In the genomic region with DNA sequence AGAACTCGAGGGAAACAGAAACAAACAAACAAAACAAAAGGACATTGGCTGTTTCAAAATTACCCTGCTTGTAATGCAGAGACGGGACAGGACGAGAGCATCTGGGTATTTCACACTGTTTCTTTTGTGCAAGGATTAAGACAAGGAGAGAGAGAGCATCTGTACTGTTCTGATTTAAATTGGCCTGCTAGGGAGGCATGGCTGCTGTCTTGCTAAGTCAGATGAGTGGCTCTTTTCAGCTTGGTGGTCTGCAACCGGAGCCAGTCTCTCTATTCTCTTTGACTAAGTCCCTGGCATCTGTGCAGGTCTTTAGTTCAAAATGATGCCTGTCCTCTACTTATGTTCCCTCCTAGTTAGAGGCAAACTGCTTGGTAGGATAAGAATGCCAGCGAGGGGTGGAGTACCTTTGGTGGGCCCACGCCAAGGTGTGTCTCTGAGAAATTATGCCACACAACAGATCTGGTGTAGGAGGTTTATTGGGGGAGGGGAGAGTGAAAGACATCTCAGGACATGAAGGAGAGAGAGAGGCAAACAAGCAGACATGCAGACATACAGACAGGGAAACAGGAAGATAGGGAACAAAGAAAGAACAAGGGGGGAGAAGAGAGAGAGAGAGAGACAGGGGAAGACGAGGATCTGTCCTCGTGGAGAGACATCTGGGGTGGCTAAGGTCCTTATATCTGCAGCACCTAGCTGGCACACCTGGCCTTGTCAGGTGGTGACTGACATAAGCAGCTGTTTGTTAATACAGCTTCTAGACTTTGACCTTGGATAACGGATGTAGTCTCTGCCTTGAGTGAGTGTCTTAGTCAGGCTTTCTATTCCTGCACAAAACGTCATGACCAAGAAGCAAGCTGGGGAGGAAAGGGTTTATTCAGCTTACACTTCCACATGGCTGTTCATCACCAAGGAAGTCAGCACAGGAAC, we compare ENCODE assay signal across 22 mouse cellular contexts. TPM values are rescaled to one million over a fixed set of nuclear protein-coding genes. Genes with fewer than 3 reads are reported as not detected.
A peak's percentile ranks its signal among the peaks of the same experiment; 100 is the strongest.
DNase-seq lines count a peak whose midpoint lies in the region; ATAC-seq and TF ChIP-seq lines count a peak whose summit lies in the region.
"Had no signal": no experiment of that assay in that cellular context is flagged by ENCODE, and none has a peak within 500 bp of the region (broad histone marks: within the 10 kb centered on the region; RNA-seq: fewer than 3 reads in every experiment).

No protein-coding gene starts in this region.

- ATAC-seq in forebrain, embryonic 15.5 days (replicated peaks): no peak; the same call in 1 of the 2 replicates
- ATAC-seq in midbrain, postnatal 0 days (ENCODE audit: low FRiP score): no peak
- peak; percentile 99 for ATAC-seq in intestine, postnatal 0 days
- ATAC-seq: CD4-positive, CD25-positive, alpha-beta regulatory T cell, adult 4 months; liver, postnatal 0 days had no signal

- H3K36me3 ChIP-seq in forebrain, embryonic 10.5 days (replicated peaks): no peaks in the 10 kb centered on the region
- no peaks in the 10 kb centered on the region for H3K36me3 ChIP-seq in forebrain, embryonic 15.5 days
- H3K36me3 ChIP-seq in midbrain, embryonic 10.5 days: no peaks in the 10 kb centered on the region
- H3K36me3 ChIP-seq in midbrain, postnatal 0 days (ENCODE audit: insufficient read depth, low read length): no peaks in the 10 kb centered on the region
- no peaks in the 10 kb centered on the region for H3K36me3 ChIP-seq in intestine, postnatal 0 days (ENCODE audit: control insufficient read depth, insufficient read depth)
- H3K36me3 ChIP-seq in limb, embryonic 10.5 days: no peaks in the 10 kb centered on the region
- H3K36me3 ChIP-seq: limb, embryonic 15.5 days had no signal

- DNase-seq in forebrain, embryonic 10.5 days (ENCODE audit: extremely low spot score, low spot score): no peak
- no peak for DNase-seq in midbrain, embryonic 10.5 days (ENCODE audit: low spot score)
- no peak for DNase-seq in midbrain, postnatal 0 days (ENCODE audit: low spot score)
- DNase-seq in yolk sac, embryonic 10.5 days (ENCODE audit: low spot score): peak; percentile 32
- DNase-seq in ovary, adult 18-20 months (ENCODE audit: low spot score): no peak
- no peak for DNase-seq in limb, embryonic 10.5 days (ENCODE audit: low spot score)
- DNase-seq: cerebellum, postnatal 36 days; gastrocnemius, postnatal 25 days; kidney, adult 11 months; kidney, postnatal 25 days; liver, postnatal 0 days; lung, postnatal 14 days; thymus, postnatal 14 days had no signal

- H3K9me3 ChIP-seq in forebrain, embryonic 10.5 days: no peaks in the 10 kb centered on the region
- no peaks in the 10 kb centered on the region for H3K9me3 ChIP-seq in forebrain, embryonic 15.5 days
- no peaks in the 10 kb centered on the region for H3K9me3 ChIP-seq in midbrain, embryonic 10.5 days (replicated peaks)
- H3K9me3 ChIP-seq in midbrain, postnatal 0 days (ENCODE audit: low read length): no peaks in the 10 kb centered on the region
- H3K9me3 ChIP-seq in intestine, postnatal 0 days (ENCODE audit: control insufficient read depth): no peaks in the 10 kb centered on the region
- H3K9me3 ChIP-seq in limb, embryonic 10.5 days (replicated peaks): no peaks in the 10 kb centered on the region
- H3K9me3 ChIP-seq: limb, embryonic 15.5 days had no signal

- no peak overlapping the region for H3K9ac ChIP-seq in forebrain, embryonic 15.5 days (replicated peaks)
- no peak overlapping the region for H3K9ac ChIP-seq in midbrain, postnatal 0 days (replicated peaks; ENCODE audit: low read length, poor library complexity, severe bottlenecking)
- no peak overlapping the region for H3K9ac ChIP-seq in intestine, postnatal 0 days (ENCODE audit: low read depth, low read length)
- H3K9ac ChIP-seq: limb, embryonic 15.5 days; liver, postnatal 0 days had no signal

- H3K4me1 ChIP-seq in forebrain, embryonic 10.5 days: peaks cover 9% of the 10 kb centered on the region
- no peaks in the 10 kb centered on the region for H3K4me1 ChIP-seq in forebrain, embryonic 15.5 days
- H3K4me1 ChIP-seq in midbrain, embryonic 10.5 days: peaks cover 13% of the 10 kb centered on the region
- no peaks in the 10 kb centered on the region for H3K4me1 ChIP-seq in midbrain, postnatal 0 days (ENCODE audit: insufficient read depth, low read length)
- H3K4me1 ChIP-seq in intestine, postnatal 0 days (replicated peaks; ENCODE audit: control insufficient read depth, insufficient read depth, low read length): peaks cover 5% of the 10 kb centered on the region; the same call in 1 of the 2 replicates
- no peaks in the 10 kb centered on the region for H3K4me1 ChIP-seq in limb, embryonic 10.5 days
- H3K4me1 ChIP-seq: limb, embryonic 15.5 days had no signal

- TF ChIP-seq CTCF in midbrain, postnatal 0 days (IDR thresholded peaks at IDR 0.05): no peak
- no peak for TF ChIP-seq CTCF in intestine, postnatal 0 days (IDR thresholded peaks at IDR 0.05; ENCODE audit: low read depth)

- H3K27me3 ChIP-seq in forebrain, embryonic 10.5 days (ENCODE audit: poor library complexity, severe bottlenecking): no peaks in the 10 kb centered on the region
- no peaks in the 10 kb centered on the region for H3K27me3 ChIP-seq in forebrain, embryonic 15.5 days
- H3K27me3 ChIP-seq in midbrain, embryonic 10.5 days (ENCODE audit: low read depth, poor library complexity, severe bottlenecking): no peaks in the 10 kb centered on the region
- no peaks in the 10 kb centered on the region for H3K27me3 ChIP-seq in midbrain, postnatal 0 days (ENCODE audit: insufficient read depth, low read length)
- H3K27me3 ChIP-seq in intestine, postnatal 0 days (replicated peaks; ENCODE audit: control insufficient read depth, insufficient read depth, low read length): no peaks in the 10 kb centered on the region
- H3K27me3 ChIP-seq in limb, embryonic 10.5 days (ENCODE audit: low read depth, poor library complexity, severe bottlenecking): no peaks in the 10 kb centered on the region
- H3K27me3 ChIP-seq: limb, embryonic 15.5 days had no signal

- no peak overlapping the region for H3K4me2 ChIP-seq in forebrain, embryonic 15.5 days (replicated peaks)
- H3K4me2 ChIP-seq in midbrain, postnatal 0 days (ENCODE audit: low read depth, low read length, poor library complexity, severe bottlenecking): no peak overlapping the region
- H3K4me2 ChIP-seq in intestine, postnatal 0 days (replicated peaks; ENCODE audit: low read depth): no peak overlapping the region
- H3K4me2 ChIP-seq: heart, embryonic 11.5 days; limb, embryonic 15.5 days had no signal

- no peak overlapping the region for H3K4me3 ChIP-seq in forebrain, embryonic 10.5 days
- H3K4me3 ChIP-seq in forebrain, embryonic 15.5 days: no peak overlapping the region
- H3K4me3 ChIP-seq in midbrain, embryonic 10.5 days: no peak overlapping the region
- H3K4me3 ChIP-seq in midbrain, postnatal 0 days (ENCODE audit: low read depth, low read length): no peak overlapping the region
- H3K4me3 ChIP-seq in intestine, postnatal 0 days (ENCODE audit: low read depth, low read length): no peak overlapping the region
- no peak overlapping the region for H3K4me3 ChIP-seq in limb, embryonic 10.5 days
- H3K4me3 ChIP-seq: limb, embryonic 15.5 days had no signal

- 56% methylated on average over 10 of the region's 10 CpGs for WGBS in forebrain, embryonic 10.5 days
- WGBS in forebrain, embryonic 15.5 days: 43% methylated on average over 10 of the region's 10 CpGs
- WGBS in midbrain, embryonic 10.5 days: 52% methylated on average over 10 of the region's 10 CpGs
- WGBS in midbrain, postnatal 0 days: 44% methylated on average over 10 of the region's 10 CpGs
- 52% methylated on average over 10 of the region's 10 CpGs for WGBS in intestine, postnatal 0 days
- 80% methylated on average over 10 of the region's 10 CpGs for WGBS in limb, embryonic 10.5 days

- H3K27ac ChIP-seq in forebrain, embryonic 10.5 days: peak overlapping the region; percentile 56; the same call in 1 of the 2 replicates
- no peak overlapping the region for H3K27ac ChIP-seq in forebrain, embryonic 15.5 days (replicated peaks)
- H3K27ac ChIP-seq in midbrain, embryonic 10.5 days (replicated peaks): peak overlapping the region; percentile 78
- no peak overlapping the region for H3K27ac ChIP-seq in midbrain, postnatal 0 days (ENCODE audit: low read depth, low read length)
- H3K27ac ChIP-seq in intestine, postnatal 0 days (ENCODE audit: low read depth, low read length): peak overlapping the region; percentile 50
- no peak overlapping the region for H3K27ac ChIP-seq in limb, embryonic 10.5 days
- H3K27ac ChIP-seq: limb, embryonic 15.5 days had no signal

RNA-seq across cellular contexts. Expression of a gene that starts 15.5 kb away (rescaled TPM):
- polyA plus RNA-seq in forebrain, embryonic 10.5 days (2016; fragmentation: Nextera tagmentation; extraction: Ambion mirVana): 0.25 and 0.36 TPM in 2 replicates
- polyA plus RNA-seq in forebrain, embryonic 15.5 days (2015; fragmentation: Nextera tagmentation; extraction: Ambion mirVana): 0.36 and 0.43 TPM in 2 replicates
- 0.67 and 1.2 TPM in 2 replicates for polyA plus RNA-seq in midbrain, embryonic 10.5 days (2016; fragmentation: Nextera tagmentation; extraction: Ambion mirVana)
- total RNA-seq in midbrain, postnatal 0 days (2014; rRNA removed): 0.22 and 0.42 TPM in 2 replicates
- 0.28 and 0.31 TPM in 2 replicates for polyA plus RNA-seq in midbrain, postnatal 0 days (2015; fragmentation: Nextera tagmentation; extraction: Ambion mirVana)
- polyA plus RNA-seq in intestine, postnatal 0 days (2015; fragmentation: Nextera tagmentation; extraction: Ambion mirVana): 1.1 and 1.2 TPM in 2 replicates
- polyA plus RNA-seq in limb, embryonic 10.5 days (2016; fragmentation: Nextera tagmentation; extraction: Ambion mirVana): not detected in 2 replicates
- total RNA-seq: adrenal gland, adult 18-20 months; gastrocnemius, postnatal 25 days; heart, postnatal 25 days; megakaryocyte-erythroid progenitor cell, adult 5-6 weeks; MEL had no signal
- polyA plus RNA-seq: CD4-positive, CD25-positive, alpha-beta regulatory T cell, adult 4 months; liver, postnatal 0 days had no signal

RNA-seq across cellular contexts. Expression of a gene that starts 30.3 kb away (rescaled TPM):
- polyA plus RNA-seq in forebrain, embryonic 10.5 days (2016; fragmentation: Nextera tagmentation; extraction: Ambion mirVana): 0.81 and 1.2 TPM in 2 replicates
- polyA plus RNA-seq in forebrain, embryonic 15.5 days (2015; fragmentation: Nextera tagmentation; extraction: Ambion mirVana): 0.20 TPM in 1 of 2 replicates, not detected in the other
- polyA plus RNA-seq in midbrain, embryonic 10.5 days (2016; fragmentation: Nextera tagmentation; extraction: Ambion mirVana): 0.25 and 0.73 TPM in 2 replicates
- not detected in 2 replicates for total RNA-seq in midbrain, postnatal 0 days (2014; rRNA removed)
- 0.23 and 0.44 TPM in 2 replicates for polyA plus RNA-seq in midbrain, postnatal 0 days (2015; fragmentation: Nextera tagmentation; extraction: Ambion mirVana)
- 2.8 and 3.3 TPM in 2 replicates for polyA plus RNA-seq in intestine, postnatal 0 days (2015; fragmentation: Nextera tagmentation; extraction: Ambion mirVana)
- polyA plus RNA-seq in limb, embryonic 10.5 days (2016; fragmentation: Nextera tagmentation; extraction: Ambion mirVana): 0.55 and 0.84 TPM in 2 replicates
- total RNA-seq: gastrocnemius, postnatal 25 days; megakaryocyte-erythroid progenitor cell, adult 5-6 weeks had no signal

RNA-seq across cellular contexts. Expression of a gene that starts 30.4 kb away (rescaled TPM):
- polyA plus RNA-seq in forebrain, embryonic 10.5 days (2016; fragmentation: Nextera tagmentation; extraction: Ambion mirVana): 106 and 114 TPM in 2 replicates
- polyA plus RNA-seq in forebrain, embryonic 15.5 days (2015; fragmentation: Nextera tagmentation; extraction: Ambion mirVana): 51.5 and 56.2 TPM in 2 replicates
- polyA plus RNA-seq in midbrain, embryonic 10.5 days (2016; fragmentation: Nextera tagmentation; extraction: Ambion mirVana): 106 and 116 TPM in 2 replicates
- total RNA-seq in midbrain, postnatal 0 days (2014; rRNA removed): 27.9 and 28.2 TPM in 2 replicates
- polyA plus RNA-seq in midbrain, postnatal 0 days (2015; fragmentation: Nextera tagmentation; extraction: Ambion mirVana): 43.1 and 48.4 TPM in 2 replicates
- polyA plus RNA-seq in intestine, postnatal 0 days (2015; fragmentation: Nextera tagmentation; extraction: Ambion mirVana): 177 and 184 TPM in 2 replicates
- polyA plus RNA-seq in limb, embryonic 10.5 days (2016; fragmentation: Nextera tagmentation; extraction: Ambion mirVana): 99.2 and 115 TPM in 2 replicates

RNA-seq across cellular contexts. Expression of a gene that starts 46.3 kb away (rescaled TPM):
- polyA plus RNA-seq in forebrain, embryonic 10.5 days (2016; fragmentation: Nextera tagmentation; extraction: Ambion mirVana): 105 and 108 TPM in 2 replicates
- 84.6 and 86.7 TPM in 2 replicates for polyA plus RNA-seq in forebrain, embryonic 15.5 days (2015; fragmentation: Nextera tagmentation; extraction: Ambion mirVana)
- polyA plus RNA-seq in midbrain, embryonic 10.5 days (2016; fragmentation: Nextera tagmentation; extraction: Ambion mirVana): 108 and 113 TPM in 2 replicates
- total RNA-seq in midbrain, postnatal 0 days (2014; rRNA removed): 42.5 and 53.9 TPM in 2 replicates
- 68.2 and 70.9 TPM in 2 replicates for polyA plus RNA-seq in midbrain, postnatal 0 days (2015; fragmentation: Nextera tagmentation; extraction: Ambion mirVana)
- polyA plus RNA-seq in intestine, postnatal 0 days (2015; fragmentation: Nextera tagmentation; extraction: Ambion mirVana): 41.0 and 43.6 TPM in 2 replicates
- 93.1 and 98.5 TPM in 2 replicates for polyA plus RNA-seq in limb, embryonic 10.5 days (2016; fragmentation: Nextera tagmentation; extraction: Ambion mirVana)

Comparison
In these comparisons a context has a peak if more than half of its experiments do, and no peak if none do; other contexts are left out.
1. H3K27ac ChIP-seq: peak in forebrain, embryonic 10.5 days (single experiment), midbrain, embryonic 10.5 days (single experiment) and intestine, postnatal 0 days (single experiment); none in forebrain, embryonic 15.5 days (single experiment), midbrain, postnatal 0 days (single experiment) and limb, embryonic 10.5 days (single experiment).